Mouse (Mus musculus): ENCODE data around the gene Nars2. TPM values are rescaled to one million over a fixed set of nuclear protein-coding genes. Genes with fewer than 3 reads are reported as not detected.

The Nars2 gene
- polyA plus RNA-seq (2015; fragmentation: Nextera tagmentation; extraction: Ambion mirVana) = 30.8 and 31.6 TPM in 2 replicates

GRCm38 (mm10) chr7:96951281-96952051, at the start of gene Nars2:
Gene Nars2, plus strand, starts transcription at chr7:96951505.
- peak within 1 kb of the TSS; percentile 83 for H3K9ac ChIP-seq (replicated peaks; ENCODE audit: low read length)
- H3K4me1 ChIP-seq (ENCODE audit: insufficient read depth, low read length) = peaks cover 10% of the 10 kb centered on the region
- H3K4me2 ChIP-seq (replicated peaks; ENCODE audit: low read depth, low read length) = peak within 1 kb of the TSS; percentile 61
- peak within 1 kb of the TSS; percentile 84 for H3K4me3 ChIP-seq (ENCODE audit: low read length)
- peak; percentile 100 for ATAC-seq (ENCODE audit: low FRiP score, low TSS enrichment)
- peak within 1 kb of the TSS; percentile 85 for H3K27ac ChIP-seq (ENCODE audit: low read length)
- no peaks in the 10 kb centered on the region for H3K27me3 ChIP-seq (ENCODE audit: insufficient read depth, low read length)
- no peaks in the 10 kb centered on the region for H3K36me3 ChIP-seq (ENCODE audit: insufficient read depth, low read length)
- H3K9me3 ChIP-seq (ENCODE audit: low read length) = no peaks in the 10 kb centered on the region
- WGBS = under 1% methylated on average over 62 of the region's 62 CpGs

GRCm38 (mm10) chr7:96902183-96902582, 49.1 kb upstream of the Nars2 start:
- Histone ChIP-seq H3K4me3 (ENCODE audit: low read length) (no peak overlapping the region), H3K9ac (replicated peaks; ENCODE audit: low read length) (no peak overlapping the region), H3K9me3 (ENCODE audit: low read length) (no peaks in the 10 kb centered on the region), H3K4me2 (replicated peaks; ENCODE audit: low read depth, low read length) (no peak overlapping the region), H3K27me3 (ENCODE audit: insufficient read depth, low read length) (no peaks in the 10 kb centered on the region), H3K27ac (ENCODE audit: low read length) (no peak overlapping the region), H3K36me3 (ENCODE audit: insufficient read depth, low read length) (peaks cover 9% of the 10 kb centered on the region; the same call in 1 of the 2 replicates), H3K4me1 (ENCODE audit: insufficient read depth, low read length) (peaks cover 7% of the 10 kb centered on the region; the same call in 1 of the 2 replicates)
- ATAC-seq (ENCODE audit: low FRiP score, low TSS enrichment) = no peak
- WGBS = 38% methylated on average over 5 of the region's 5 CpGs

GRCm38 (mm10) chr7:96903088-96903985, 48.0 kb upstream of the Nars2 start:
- H3K27me3 ChIP-seq (ENCODE audit: insufficient read depth, low read length) = no peaks in the 10 kb centered on the region
- WGBS = 88% methylated on average over 17 of the region's 17 CpGs
- H3K27ac ChIP-seq (ENCODE audit: low read length) = no peak overlapping the region
- peaks cover 7% of the 10 kb centered on the region; the same call in 1 of the 2 replicates for H3K4me1 ChIP-seq (ENCODE audit: insufficient read depth, low read length)
- H3K4me3 ChIP-seq (ENCODE audit: low read length) = no peak overlapping the region
- H3K4me2 ChIP-seq (replicated peaks; ENCODE audit: low read depth, low read length) = no peak overlapping the region
- peaks cover 9% of the 10 kb centered on the region; the same call in 1 of the 2 replicates for H3K36me3 ChIP-seq (ENCODE audit: insufficient read depth, low read length)
- no peaks in the 10 kb centered on the region for H3K9me3 ChIP-seq (ENCODE audit: low read length)
- ATAC-seq (ENCODE audit: low FRiP score, low TSS enrichment) = no peak
- H3K9ac ChIP-seq (replicated peaks; ENCODE audit: low read length) = no peak overlapping the region

DNA sequence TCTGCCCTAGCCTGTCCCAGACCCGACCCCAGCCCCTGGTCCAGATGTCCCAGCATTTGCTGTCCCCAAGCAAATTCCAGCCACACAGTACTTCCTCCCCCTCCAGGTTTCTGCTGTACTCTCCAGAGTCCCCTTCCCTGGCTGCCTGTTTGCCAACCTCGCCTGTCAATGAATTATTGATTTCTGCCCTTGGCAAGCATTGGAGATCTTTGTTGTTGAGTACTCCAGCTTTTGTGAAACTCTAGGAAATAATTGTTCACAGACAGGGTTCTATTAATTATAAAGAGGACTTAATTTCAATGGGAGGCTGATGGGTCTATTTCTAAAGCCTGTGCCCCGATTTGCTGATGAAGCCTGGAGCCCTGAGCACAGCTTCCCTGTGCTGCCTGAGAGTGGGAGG, 46.9 kb upstream of the Nars2 start:
- Histone ChIP-seq H3K4me2 (replicated peaks; ENCODE audit: low read depth, low read length) (no peak overlapping the region), H3K4me1 (ENCODE audit: insufficient read depth, low read length) (peaks cover 4% of the 10 kb centered on the region; the same call in 1 of the 2 replicates), H3K27ac (ENCODE audit: low read length) (no peak overlapping the region), H3K36me3 (ENCODE audit: insufficient read depth, low read length) (peaks cover 9% of the 10 kb centered on the region; the same call in 1 of the 2 replicates), H3K27me3 (ENCODE audit: insufficient read depth, low read length) (no peaks in the 10 kb centered on the region), H3K4me3 (ENCODE audit: low read length) (no peak overlapping the region), H3K9ac (replicated peaks; ENCODE audit: low read length) (no peak overlapping the region), H3K9me3 (ENCODE audit: low read length) (no peaks in the 10 kb centered on the region)
- no peak for ATAC-seq (ENCODE audit: low FRiP score, low TSS enrichment)
- WGBS = 65% methylated on average over 3 of the region's 3 CpGs

GRCm38 (mm10) chr7:96904936-96905335, 46.4 kb upstream of the Nars2 start:
- 83% methylated on average over 1 of the region's 1 CpGs for WGBS
- Histone ChIP-seq H3K4me2 (replicated peaks; ENCODE audit: low read depth, low read length) (no peak overlapping the region), H3K27me3 (ENCODE audit: insufficient read depth, low read length) (no peaks in the 10 kb centered on the region), H3K4me3 (ENCODE audit: low read length) (no peak overlapping the region), H3K36me3 (ENCODE audit: insufficient read depth, low read length) (peaks cover 9% of the 10 kb centered on the region; the same call in 1 of the 2 replicates), H3K9me3 (ENCODE audit: low read length) (no peaks in the 10 kb centered on the region), H3K27ac (ENCODE audit: low read length) (no peak overlapping the region), H3K9ac (replicated peaks; ENCODE audit: low read length) (no peak overlapping the region), H3K4me1 (ENCODE audit: insufficient read depth, low read length) (peaks cover 3% of the 10 kb centered on the region; the same call in 1 of the 2 replicates)
- no peak for ATAC-seq (ENCODE audit: low FRiP score, low TSS enrichment)

DNA sequence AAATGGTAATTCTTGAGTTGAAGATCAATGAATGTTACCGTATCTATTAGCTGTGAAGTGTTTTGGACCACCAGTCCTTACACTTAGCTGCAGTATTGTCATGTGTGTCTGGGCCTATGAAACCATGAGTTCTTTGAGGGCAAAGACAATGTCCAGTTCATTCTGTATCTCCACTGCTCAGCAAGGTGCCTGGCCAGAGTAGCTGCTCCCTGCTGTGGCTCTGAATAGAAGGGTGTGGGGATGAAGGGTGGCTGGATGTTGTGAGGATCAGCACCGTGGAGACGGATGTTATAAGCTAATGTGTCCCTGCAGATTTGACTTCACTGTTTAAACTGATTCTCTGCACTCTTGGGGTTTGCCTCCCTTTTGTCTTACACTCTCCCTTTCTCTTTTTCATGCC, 45.9 kb upstream of the Nars2 start:
- 94% methylated on average over 3 of the region's 3 CpGs for WGBS
- Histone ChIP-seq H3K4me1 (ENCODE audit: insufficient read depth, low read length) (peaks cover 5% of the 10 kb centered on the region; the same call in 1 of the 2 replicates), H3K36me3 (ENCODE audit: insufficient read depth, low read length) (peaks cover 9% of the 10 kb centered on the region; the same call in 1 of the 2 replicates)

DNA sequence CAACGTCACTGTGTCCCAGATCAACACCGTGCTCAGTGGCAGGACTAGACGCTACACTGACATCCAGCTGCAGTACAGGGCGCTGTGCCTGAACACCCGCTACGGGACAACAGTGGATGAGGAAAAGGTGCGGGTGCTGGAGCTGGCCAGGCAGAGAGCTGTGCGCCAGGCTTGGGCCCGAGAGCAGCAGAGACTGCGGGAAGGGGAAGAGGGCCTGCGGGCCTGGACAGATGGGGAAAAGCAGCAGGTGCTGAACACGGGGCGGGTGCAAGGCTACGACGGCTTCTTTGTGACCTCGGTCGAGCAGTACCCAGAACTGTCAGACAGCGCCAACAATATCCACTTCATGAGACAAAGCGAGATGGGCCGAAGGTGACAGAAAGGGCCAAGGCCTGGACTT, 45.1 kb upstream of the Nars2 start:
- Histone ChIP-seq H3K9ac (replicated peaks; ENCODE audit: low read length) (no peak overlapping the region), H3K27ac (ENCODE audit: low read length) (no peak overlapping the region), H3K36me3 (ENCODE audit: insufficient read depth, low read length) (peaks cover 9% of the 10 kb centered on the region; the same call in 1 of the 2 replicates), H3K4me2 (replicated peaks; ENCODE audit: low read depth, low read length) (no peak overlapping the region), H3K27me3 (ENCODE audit: insufficient read depth, low read length) (no peaks in the 10 kb centered on the region), H3K4me1 (ENCODE audit: insufficient read depth, low read length) (peaks cover 8% of the 10 kb centered on the region; the same call in 1 of the 2 replicates), H3K9me3 (ENCODE audit: low read length) (no peaks in the 10 kb centered on the region), H3K4me3 (ENCODE audit: low read length) (no peak overlapping the region)
- ATAC-seq (ENCODE audit: low FRiP score, low TSS enrichment) = no peak
- WGBS = 93% methylated on average over 20 of the region's 20 CpGs

More for the DNA sequence above, 45.9 kb upstream of the Nars2 start:
- H3K4me2 ChIP-seq (replicated peaks; ENCODE audit: low read depth, low read length) = no peak overlapping the region
- H3K9ac ChIP-seq (replicated peaks; ENCODE audit: low read length) = no peak overlapping the region
- no peak overlapping the region for H3K27ac ChIP-seq (ENCODE audit: low read length)
- ATAC-seq (ENCODE audit: low FRiP score, low TSS enrichment) = no peak
- no peaks in the 10 kb centered on the region for H3K27me3 ChIP-seq (ENCODE audit: insufficient read depth, low read length)
- no peak overlapping the region for H3K4me3 ChIP-seq (ENCODE audit: low read length)
- no peaks in the 10 kb centered on the region for H3K9me3 ChIP-seq (ENCODE audit: low read length)

DNA sequence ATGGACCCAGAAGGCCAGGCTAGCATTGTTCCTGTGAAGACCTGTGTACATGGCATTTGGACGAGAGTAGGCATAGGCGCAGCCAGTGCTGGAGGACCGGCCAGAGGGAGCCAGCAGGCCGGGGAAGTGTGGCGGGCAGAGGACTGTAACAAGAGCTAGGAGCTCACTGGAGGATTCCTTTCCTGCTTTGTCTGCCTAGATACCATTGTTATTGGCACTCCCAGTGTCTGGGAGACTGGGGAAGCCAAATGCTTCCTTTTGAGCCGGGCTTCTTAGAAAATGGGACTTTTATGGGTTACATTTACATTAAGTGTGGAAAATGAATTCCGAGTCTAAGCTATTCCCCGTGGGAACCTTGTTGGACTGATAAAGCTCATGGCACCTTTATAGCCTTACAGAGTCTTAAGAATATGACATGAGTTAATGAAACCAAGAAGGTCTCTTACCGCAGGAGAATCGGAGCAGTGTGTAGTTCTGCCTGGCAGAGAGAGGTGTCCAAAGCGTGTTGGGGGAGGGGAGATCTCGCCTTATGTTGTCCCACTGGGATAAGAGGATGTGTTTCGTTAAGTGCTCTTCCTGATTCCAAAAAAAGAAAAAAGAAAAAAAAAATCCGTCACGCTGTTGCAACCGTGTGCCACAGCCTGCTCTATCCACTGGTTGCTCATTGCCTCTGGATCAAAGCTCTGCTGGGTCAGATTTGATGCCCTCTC, 43.2 kb upstream of the Nars2 start:
- H3K27me3 ChIP-seq (ENCODE audit: insufficient read depth, low read length) = no peaks in the 10 kb centered on the region
- ATAC-seq (ENCODE audit: low FRiP score, low TSS enrichment) = no peak
- no peaks in the 10 kb centered on the region for H3K9me3 ChIP-seq (ENCODE audit: low read length)
- H3K27ac ChIP-seq (ENCODE audit: low read length) = no peak overlapping the region
- H3K4me2 ChIP-seq (replicated peaks; ENCODE audit: low read depth, low read length) = no peak overlapping the region
- no peak overlapping the region for H3K4me3 ChIP-seq (ENCODE audit: low read length)
- 74% methylated on average over 16 of the region's 16 CpGs for WGBS
- no peak overlapping the region for H3K9ac ChIP-seq (replicated peaks; ENCODE audit: low read length)
- H3K4me1 ChIP-seq (ENCODE audit: insufficient read depth, low read length) = 0 out of 2 replicates have a peak, but pooled peaks cover 5% of the 10 kb centered on the region
- peaks cover 7% of the 10 kb centered on the region; the same call in 1 of the 2 replicates for H3K36me3 ChIP-seq (ENCODE audit: insufficient read depth, low read length)

GRCm38 (mm10) chr7:96909856-96910255, 41.4 kb upstream of the Nars2 start:
- no peaks in the 10 kb centered on the region for H3K27me3 ChIP-seq (ENCODE audit: insufficient read depth, low read length)
- no peak overlapping the region for H3K4me3 ChIP-seq (ENCODE audit: low read length)
- H3K36me3 ChIP-seq (ENCODE audit: insufficient read depth, low read length) = peaks cover 4% of the 10 kb centered on the region; the same call in 1 of the 2 replicates
- no peak overlapping the region for H3K4me2 ChIP-seq (replicated peaks; ENCODE audit: low read depth, low read length)
- WGBS = 60% methylated on average over 5 of the region's 5 CpGs
- no peak for ATAC-seq (ENCODE audit: low FRiP score, low TSS enrichment)
- no peaks in the 10 kb centered on the region for H3K9me3 ChIP-seq (ENCODE audit: low read length)
- no peak overlapping the region for H3K9ac ChIP-seq (replicated peaks; ENCODE audit: low read length)
- H3K27ac ChIP-seq (ENCODE audit: low read length) = no peak overlapping the region
- 0 out of 2 replicates have a peak, but pooled peaks cover 5% of the 10 kb centered on the region for H3K4me1 ChIP-seq (ENCODE audit: insufficient read depth, low read length)

Measured in kidney, embryonic 16.5 days (tissue).